Mouse (Mus musculus): ENCODE results near the gene Ccin. TPM values are rescaled to one million over a fixed set of nuclear protein-coding genes. Genes with fewer than 3 reads are reported as not detected.

Ccin gene
- polyA plus RNA-seq, 1 experiment: not detected

- H3K4me1 ChIP-seq (ENCODE audit: control insufficient read depth, insufficient read depth, low read length): peaks cover 3% of the 10 kb centered on the region; the same call in 1 of the 2 replicates
- WGBS: under 1% methylated on average over 26 of the region's 26 CpGs
- H3K4me3 ChIP-seq (replicated peaks; ENCODE audit: control insufficient read depth, low read depth, low read length): peak overlapping the region; percentile 84
- peak overlapping the region; percentile 73 for H3K27ac ChIP-seq (ENCODE audit: control insufficient read depth, insufficient read depth, low read depth, low read length, poor library complexity)
- TF ChIP-seq CTCF (IDR thresholded peaks at IDR 0.05; ENCODE audit: control insufficient read depth, insufficient read depth, low read length) (no peak), POLR2A (IDR thresholded peaks at IDR 0.05; ENCODE audit: borderline replicate concordance, control insufficient read depth, low read depth, low read length) (peak; percentile 43; the same call in 1 of the 2 replicates)
These were observed 25.3 kb upstream of the Ccin start for GRCm38 (mm10) chr4:43957846-43958461.

- Histone ChIP-seq H3K27ac (ENCODE audit: control insufficient read depth, insufficient read depth, low read depth, low read length, poor library complexity) (peak overlapping the region; percentile 73), H3K4me1 (ENCODE audit: control insufficient read depth, insufficient read depth, low read length) (peaks cover 6% of the 10 kb centered on the region), H3K4me3 (replicated peaks; ENCODE audit: control insufficient read depth, low read depth, low read length) (peak overlapping the region; percentile 53)
- WGBS: 9% methylated on average over 9 of the region's 9 CpGs
- TF ChIP-seq POLR2A (IDR thresholded peaks at IDR 0.05; ENCODE audit: borderline replicate concordance, control insufficient read depth, low read depth, low read length) (no peak), CTCF (IDR thresholded peaks at IDR 0.05; ENCODE audit: control insufficient read depth, insufficient read depth, low read length) (no peak)
These were observed 23.6 kb upstream of the Ccin start for GRCm38 (mm10) chr4:43959523-43960179.

DNA sequence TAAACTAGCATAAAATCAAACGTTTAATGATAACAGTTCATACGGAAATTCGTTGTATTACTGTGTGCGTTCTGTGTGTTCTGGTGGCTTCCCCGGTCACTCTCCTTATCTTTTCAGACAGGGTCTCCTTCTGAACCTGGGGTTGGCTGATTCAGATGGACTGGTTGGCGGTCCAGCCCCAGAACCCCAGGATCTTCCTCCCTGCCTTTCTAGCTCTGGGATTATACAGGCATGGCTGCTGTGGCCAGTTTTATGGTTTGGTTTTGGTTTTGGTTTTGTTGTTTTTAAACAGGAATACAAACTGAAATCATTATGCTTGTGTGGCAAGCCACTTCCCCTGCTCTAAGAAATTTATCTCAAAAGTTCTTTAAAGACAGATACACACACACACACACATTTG, 23.1 kb upstream of the Ccin start:
- WGBS: 5% methylated on average over 6 of the region's 6 CpGs
- peak overlapping the region; percentile 73 for H3K27ac ChIP-seq (ENCODE audit: control insufficient read depth, insufficient read depth, low read depth, low read length, poor library complexity)
- peak overlapping the region; percentile 53 for H3K4me3 ChIP-seq (replicated peaks; ENCODE audit: control insufficient read depth, low read depth, low read length)
- peaks cover 9% of the 10 kb centered on the region for H3K4me1 ChIP-seq (ENCODE audit: control insufficient read depth, insufficient read depth, low read length)
- TF ChIP-seq CTCF (IDR thresholded peaks at IDR 0.05; ENCODE audit: control insufficient read depth, insufficient read depth, low read length) (no peak), POLR2A (IDR thresholded peaks at IDR 0.05; ENCODE audit: borderline replicate concordance, control insufficient read depth, low read depth, low read length) (no peak)

GRCm38 (mm10) chr4:43964326-43964833, 18.9 kb upstream of the Ccin start:
- Histone ChIP-seq H3K4me1 (ENCODE audit: control insufficient read depth, insufficient read depth, low read length) (peaks cover 17% of the 10 kb centered on the region), H3K4me3 (replicated peaks; ENCODE audit: control insufficient read depth, low read depth, low read length) (no peak overlapping the region), H3K27ac (ENCODE audit: control insufficient read depth, insufficient read depth, low read depth, low read length, poor library complexity) (peak overlapping the region; percentile 81)
- TF ChIP-seq CTCF (IDR thresholded peaks at IDR 0.05; ENCODE audit: control insufficient read depth, insufficient read depth, low read length): no peak
- TF ChIP-seq POLR2A (IDR thresholded peaks at IDR 0.05; ENCODE audit: borderline replicate concordance, control insufficient read depth, low read depth, low read length): 0 out of 2 replicates have a peak, but pooled peaks have one; percentile 10
- 13% methylated on average over 2 of the region's 2 CpGs for WGBS

DNA sequence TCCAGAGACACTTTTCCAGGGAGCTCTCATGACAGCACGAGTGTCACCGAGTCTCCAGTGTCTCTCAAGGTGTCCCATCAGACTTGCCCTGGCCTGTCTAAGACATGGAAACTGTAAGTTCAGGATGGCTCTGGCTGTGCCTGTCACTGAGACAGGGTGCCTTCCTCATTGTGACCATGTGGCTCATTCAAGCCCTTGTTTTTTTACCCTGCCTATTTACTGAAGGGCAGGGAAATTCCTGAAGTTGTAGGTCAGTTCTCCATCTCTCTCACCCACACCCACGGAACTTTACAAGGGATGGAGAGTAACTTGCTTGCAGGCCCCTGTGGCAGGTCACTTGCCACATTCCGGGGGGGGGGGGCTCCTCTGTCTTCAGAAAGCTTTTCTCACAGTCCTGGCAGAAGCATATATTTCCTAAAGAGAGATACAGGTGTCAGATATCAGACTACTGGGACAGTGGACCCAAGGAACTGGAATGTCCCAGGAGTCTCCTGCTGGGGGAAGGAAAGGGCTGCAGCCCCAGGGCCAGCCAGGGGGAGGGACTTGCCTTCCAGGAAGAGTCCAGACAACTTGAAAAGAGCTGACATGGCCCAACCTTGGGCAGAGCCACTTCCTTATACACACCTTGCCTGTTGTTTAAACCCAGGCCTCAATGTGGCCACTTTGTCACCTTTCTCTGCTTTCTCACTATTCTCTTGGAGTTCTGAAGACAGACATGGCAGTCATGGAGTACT, 18.2 kb upstream of the Ccin start:
- no peak for TF ChIP-seq POLR2A (IDR thresholded peaks at IDR 0.05; ENCODE audit: borderline replicate concordance, control insufficient read depth, low read depth, low read length)
- TF ChIP-seq CTCF (IDR thresholded peaks at IDR 0.05; ENCODE audit: control insufficient read depth, insufficient read depth, low read length): no peak
- Histone ChIP-seq H3K4me1 (ENCODE audit: control insufficient read depth, insufficient read depth, low read length) (peaks cover 17% of the 10 kb centered on the region), H3K4me3 (replicated peaks; ENCODE audit: control insufficient read depth, low read depth, low read length) (no peak overlapping the region), H3K27ac (ENCODE audit: control insufficient read depth, insufficient read depth, low read depth, low read length, poor library complexity) (peak overlapping the region; percentile 87)
- WGBS: 44% methylated on average over 4 of the region's 4 CpGs

- Histone ChIP-seq H3K27ac (ENCODE audit: control insufficient read depth, insufficient read depth, low read depth, low read length, poor library complexity) (peak overlapping the region; percentile 87), H3K4me3 (replicated peaks; ENCODE audit: control insufficient read depth, low read depth, low read length) (no peak overlapping the region), H3K4me1 (ENCODE audit: control insufficient read depth, insufficient read depth, low read length) (peaks cover 20% of the 10 kb centered on the region)
- no peak for TF ChIP-seq POLR2A (IDR thresholded peaks at IDR 0.05; ENCODE audit: borderline replicate concordance, control insufficient read depth, low read depth, low read length)
- TF ChIP-seq CTCF (IDR thresholded peaks at IDR 0.05; ENCODE audit: control insufficient read depth, insufficient read depth, low read length): no peak
- 40% methylated on average over 7 of the region's 7 CpGs for WGBS
These were observed 17.3 kb upstream of the Ccin start for GRCm38 (mm10) chr4:43965856-43966535.

DNA sequence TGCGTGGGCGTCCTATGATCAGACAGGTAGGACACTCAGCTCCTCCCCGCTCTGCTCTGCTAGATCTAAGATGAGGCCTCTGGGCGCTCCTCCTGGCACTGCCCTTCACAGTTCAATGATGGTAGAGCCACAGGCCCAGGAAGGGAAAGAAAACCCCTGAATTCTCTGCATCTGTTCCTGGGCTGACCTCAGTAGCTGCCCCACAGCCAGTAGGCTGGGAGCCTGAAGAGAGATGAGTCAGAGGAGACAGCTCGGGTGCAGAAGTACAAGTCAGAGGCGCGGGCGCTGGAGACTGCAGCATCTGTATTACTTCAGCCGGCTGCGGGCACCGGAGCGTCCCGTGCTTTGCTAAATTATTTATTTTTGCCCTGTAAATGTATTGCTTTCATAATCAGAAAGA, 14.6 kb upstream of the Ccin start:
- Histone ChIP-seq H3K4me3 (replicated peaks; ENCODE audit: control insufficient read depth, low read depth, low read length) (no peak overlapping the region), H3K4me1 (ENCODE audit: control insufficient read depth, insufficient read depth, low read length) (peaks cover 29% of the 10 kb centered on the region), H3K27ac (ENCODE audit: control insufficient read depth, insufficient read depth, low read depth, low read length, poor library complexity) (no peak overlapping the region)
- WGBS: 89% methylated on average over 13 of the region's 13 CpGs
- TF ChIP-seq POLR2A (IDR thresholded peaks at IDR 0.05; ENCODE audit: borderline replicate concordance, control insufficient read depth, low read depth, low read length) (no peak), CTCF (IDR thresholded peaks at IDR 0.05; ENCODE audit: control insufficient read depth, insufficient read depth, low read length) (no peak)
